Mouse (Mus musculus) 3134 (cell line): ENCODE results near the gene Apoa4.

Source experiments
- DNase-seq: peaks from one replicate; pipeline ENCODE4 v3.0.0-alpha.2; 2011; ENCODE audit warnings: low spot score; ENCODE audit not compliant: insufficient read length; ENCODE audit errors: extremely low read depth

Apoa4 gene

DNA sequence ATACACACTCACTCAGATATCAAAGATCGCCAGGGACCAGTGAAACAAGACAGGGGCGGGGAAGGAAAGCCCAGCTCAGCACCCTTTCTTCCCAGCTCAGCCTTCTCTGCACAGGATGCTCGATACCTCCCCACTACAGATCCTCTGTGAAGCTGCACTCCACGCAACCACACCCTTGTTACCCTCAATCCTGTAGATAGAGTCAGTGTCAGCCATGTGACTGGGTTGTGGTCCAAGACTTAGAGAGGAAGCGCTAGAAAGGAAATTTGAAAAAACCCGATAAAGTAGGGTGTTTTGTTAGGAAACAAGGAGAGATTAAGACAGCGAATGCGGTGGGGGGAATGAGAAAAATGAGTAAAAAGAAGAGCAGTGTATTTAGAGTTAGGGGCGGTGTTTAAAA is 31.6 kb downstream of the Apoa4 start:
- no peak for DNase-seq

- DNase-seq, result peak; percentile 90
Observed at GRCm38 (mm10) chr9:46272677-46273454, 32.4 kb downstream of the Apoa4 start, which contains the start of gene Zpr1. Gene Zpr1, plus strand, starts transcription at chr9:46273064.

GRCm38 (mm10) chr9:46274494-46274893 is 34.0 kb downstream of the Apoa4 start:
- peak; percentile 39 for DNase-seq

DNA sequence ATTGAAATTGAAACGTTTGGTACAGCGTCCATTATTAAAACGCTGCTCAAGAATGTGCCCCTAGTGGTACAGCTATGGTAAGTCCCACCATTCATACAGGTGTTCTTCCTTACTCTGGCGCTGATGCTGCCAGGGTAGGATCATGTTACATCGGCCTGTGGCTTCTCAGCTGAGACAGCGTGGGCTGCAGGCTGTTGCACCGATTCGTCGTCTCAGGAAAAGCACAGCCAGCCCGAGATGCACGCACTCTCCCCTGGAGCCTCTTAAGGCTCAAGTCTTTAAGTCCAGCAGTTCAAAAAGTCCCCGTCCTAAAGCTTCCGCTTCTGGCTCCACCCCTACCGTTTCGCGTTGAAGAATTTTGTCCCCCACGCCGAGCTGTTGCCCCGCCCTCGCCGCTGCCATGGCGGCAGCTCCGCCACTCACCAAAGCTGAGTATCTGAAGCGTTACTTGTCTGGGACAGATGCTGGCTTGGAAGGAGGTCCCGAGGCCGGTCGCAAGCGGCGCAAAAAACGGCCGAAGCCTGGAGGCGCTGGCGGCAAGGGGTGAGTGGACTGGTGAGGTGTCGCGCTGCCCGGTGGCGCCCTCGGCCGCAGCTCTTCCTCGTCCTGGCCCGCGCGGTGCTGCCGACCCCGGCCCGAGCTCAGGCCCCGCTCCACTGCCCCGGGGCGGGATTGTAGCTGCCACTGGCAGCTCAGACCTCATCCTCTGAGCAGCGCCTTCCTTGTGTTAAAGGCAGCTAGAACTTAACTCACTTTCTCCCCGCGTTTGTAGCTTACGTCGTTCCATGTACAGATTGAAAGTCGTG is 42.3 kb downstream of the Apoa4 start, which contains the start of gene Bud13:
Bud13 (plus strand) TSS at position 378 of the 806 bp plus-strand sequence.
- peak; percentile 96 for DNase-seq
